Mouse (Mus musculus): ENCODE data around the gene Olfr292.

Olfr292 gene

GRCm38 (mm10) chr7:86688030-86688429, at the start of gene Olfr292:
Olfr292 (plus strand) TSS chr7:86688330.
- no peak for DNase-seq (ENCODE audit: low spot score)

GRCm38 (mm10) chr7:86648761-86649160, 39.4 kb upstream of the Olfr292 start, which contains the start of gene Olfr293:
Olfr293 (plus strand) TSS chr7:86649061.
- no peak for DNase-seq (ENCODE audit: low spot score)

GRCm38 (mm10) chr7:86725013-86725412, 36.9 kb downstream of the Olfr292 start:
- no peak for DNase-seq (ENCODE audit: low spot score)
